Mouse (Mus musculus) left cerebral cortex, adult 2 months (tissue): ENCODE measurements at regions not wholly inside any gene's neighbourhood (a gene's known extent, or its start where the extent isn't known, plus 50 kb on each side); places are given as distances from the start of the nearest gene placed in this dataset.

ENCODE experiments used
- DNase-seq, 2 experiments: peaks; one replicate each; pipeline ENCODE4 v3.0.0; 2021 to 2022; ENCODE audit warnings: low spot score in 2 of 2, mixed read lengths in 1 of 2; ENCODE audit errors: extremely low spot score in 1 of 2
- H3K27ac ChIP-seq: fragments of 200-600 bp; 2 replicates; pipeline ENCODE4 v1.8.1; 2022
- H3K4me3 ChIP-seq: fragments of 200-600 bp; 2 replicates; pipeline ENCODE4 v1.8.1; 2022
- CTCF ChIP-seq: fragments of 200-600 bp; IDR thresholded peaks from 2 replicates; pipeline ENCODE4 v1.8.1; 2022; ENCODE audit warnings: antibody characterized with exemption, mild to moderate bottlenecking, moderate library complexity
- intact Hi-C: fragments of 180-260 bp; cut with DNase I; formaldehyde crosslinking; loops from one replicate; pipeline ENCODE4 v1.15.1; 2025

- no peak for TF ChIP-seq CTCF
- DNase-seq: no peak
- intact Hi-C loops: loop anchor here (5.0 kb wide), 1 partner anchor 372 kb away; no protein-coding TSS in a partner anchor
These were observed 89.2 kb upstream of the Plcl2 start for GRCm38 (mm10) chr17:50419966-50420365.

GRCm38 (mm10) chr17:50420690-50421089 is 88.5 kb upstream of the Plcl2 start:
- intact Hi-C loops: loop anchor here (5.0 kb wide), 1 partner anchor 372 kb away; no protein-coding TSS in a partner anchor
- DNase-seq: no peak
- Histone ChIP-seq H3K4me3 (no peak overlapping the region), H3K27ac (no peak overlapping the region)
- TF ChIP-seq CTCF: no peak

More at GRCm38 (mm10) chr17:50419966-50420365, 89.2 kb upstream of the Plcl2 start:
- Histone ChIP-seq H3K4me3 (no peak overlapping the region), H3K27ac (no peak overlapping the region)

GRCm38 (mm10) chr17:50421476-50421875 is 87.7 kb upstream of the Plcl2 start:
- H3K27ac ChIP-seq: no peak overlapping the region
- H3K4me3 ChIP-seq: no peak overlapping the region
- TF ChIP-seq CTCF: no peak
- intact Hi-C loops: loop anchor here (5.0 kb wide), 1 partner anchor 371 kb away; no protein-coding TSS in a partner anchor
- DNase-seq: no peak

- DNase-seq: no peak
- intact Hi-C loops: no loop called here
- Histone ChIP-seq H3K27ac (no peak overlapping the region), H3K4me3 (no peak overlapping the region)
- no peak for TF ChIP-seq CTCF
These were observed 84.1 kb upstream of the Plcl2 start for GRCm38 (mm10) chr17:50425110-50425509.

- no peak for TF ChIP-seq CTCF
- Histone ChIP-seq H3K4me3 (no peak overlapping the region), H3K27ac (no peak overlapping the region)
- intact Hi-C loops: no loop called here
- no peak for DNase-seq
These were observed 83.7 kb upstream of the Plcl2 start for GRCm38 (mm10) chr17:50425531-50425930.

GRCm38 (mm10) chr17:50426146-50426545 is 83.1 kb upstream of the Plcl2 start:
- DNase-seq: no peak
- TF ChIP-seq CTCF: no peak
- no peak overlapping the region for H3K27ac ChIP-seq
- intact Hi-C loops: no loop called here
- no peak overlapping the region for H3K4me3 ChIP-seq

- no peak overlapping the region for H3K27ac ChIP-seq
- DNase-seq: peak in 1 of 2 experiments; percentile 25
- no peak for TF ChIP-seq CTCF
- intact Hi-C loops: no loop called here
- no peak overlapping the region for H3K4me3 ChIP-seq
These were observed 81.7 kb upstream of the Plcl2 start for GRCm38 (mm10) chr17:50427331-50428003.

GRCm38 (mm10) chr17:50428004-50428560 is 81.1 kb upstream of the Plcl2 start:
- Histone ChIP-seq H3K4me3 (no peak overlapping the region), H3K27ac (no peak overlapping the region)

GRCm38 (mm10) chr17:50432559-50432958 is 76.6 kb upstream of the Plcl2 start:
- no peak for TF ChIP-seq CTCF
- H3K27ac ChIP-seq: no peak overlapping the region
- no peak overlapping the region for H3K4me3 ChIP-seq
- DNase-seq: no peak
- intact Hi-C loops: no loop called here

More at GRCm38 (mm10) chr17:50428004-50428560, 81.1 kb upstream of the Plcl2 start:
- TF ChIP-seq CTCF: no peak
- intact Hi-C loops: no loop called here
- no peak for DNase-seq

- intact Hi-C loops: no loop called here
- Histone ChIP-seq H3K4me3 (no peak overlapping the region), H3K27ac (no peak overlapping the region)
- DNase-seq: no peak
- TF ChIP-seq CTCF: no peak
These were observed 70.2 kb upstream of the Plcl2 start for GRCm38 (mm10) chr17:50438960-50439359.

- DNase-seq: no peak
- no peak for TF ChIP-seq CTCF
- intact Hi-C loops: no loop called here
- no peak overlapping the region for H3K27ac ChIP-seq
- no peak overlapping the region for H3K4me3 ChIP-seq
These were observed 69.8 kb upstream of the Plcl2 start for GRCm38 (mm10) chr17:50439365-50439764.

- TF ChIP-seq CTCF: no peak
- Histone ChIP-seq H3K4me3 (no peak overlapping the region), H3K27ac (no peak overlapping the region)
- intact Hi-C loops: no loop called here
- DNase-seq: no peak
These were observed 67.1 kb upstream of the Plcl2 start for GRCm38 (mm10) chr17:50442062-50442461.

GRCm38 (mm10) chr17:50442905-50443304 is 66.3 kb upstream of the Plcl2 start:
- Histone ChIP-seq H3K4me3 (no peak overlapping the region), H3K27ac (no peak overlapping the region)
- no peak for TF ChIP-seq CTCF
- intact Hi-C loops: no loop called here
- no peak for DNase-seq
